Mouse (Mus musculus): Measurements from ENCODE around the gene Cabp4.
"Not testable (repeated sequence)": the region's sequence is repeated elsewhere in the genome, so short reads cannot be mapped to it uniquely, and the experiment has no call there.

The Cabp4 gene

DNA sequence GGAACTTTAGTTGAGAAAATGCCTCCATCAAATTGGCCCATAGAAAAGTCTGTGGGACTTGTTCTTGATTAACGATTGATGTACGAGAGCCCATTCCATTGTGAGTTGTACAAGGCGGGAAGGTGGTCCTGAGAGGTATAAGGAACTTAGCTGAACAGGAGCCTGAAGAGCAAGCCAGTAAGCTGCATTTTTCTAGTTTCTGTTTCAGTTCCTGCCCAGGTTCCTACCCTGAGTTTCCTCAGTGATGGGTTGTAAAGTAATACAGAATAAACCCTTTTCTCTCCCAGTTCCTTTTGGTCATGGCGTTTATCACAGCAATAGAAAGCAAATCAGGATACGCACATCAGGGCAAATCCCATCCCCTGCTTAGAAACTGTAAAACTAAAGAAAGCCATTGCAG, 5.9 kb downstream of the Cabp4 start:
- H3K9me3 ChIP-seq (ENCODE audit: low read length), result no peaks in the 10 kb centered on the region

DNA sequence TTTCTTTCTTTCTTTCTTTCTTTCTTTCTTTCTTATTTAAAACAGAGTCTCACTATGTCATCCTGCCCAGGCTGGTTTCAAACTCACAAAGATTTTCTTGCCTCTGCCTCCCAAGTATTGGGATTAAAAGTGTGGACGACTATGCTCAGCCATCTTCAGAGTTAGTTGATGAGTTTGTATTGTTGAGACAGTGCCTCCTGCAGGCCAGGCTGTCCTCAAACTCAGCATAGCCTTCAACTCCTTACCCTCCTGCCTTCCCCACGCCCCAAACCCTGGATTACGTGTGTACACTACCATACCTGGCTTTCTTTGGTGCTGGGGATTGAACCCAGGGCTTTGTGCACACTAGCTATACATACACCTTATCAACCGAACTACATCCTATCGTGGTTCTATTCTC, 7.4 kb downstream of the Cabp4 start:
- no peak for TF ChIP-seq NANOG (IDR thresholded peaks at IDR 0.05; ENCODE audit: borderline replicate concordance, low read length)
- TF ChIP-seq CTCF (conservative IDR thresholded peaks at IDR 0.05; ENCODE audit: low read length), result peak; percentile 24

More for the DNA sequence above, 5.9 kb downstream of the Cabp4 start:
- TF ChIP-seq POU5F1 (IDR thresholded peaks at IDR 0.05; ENCODE audit: borderline replicate concordance, low read length) (no peak), NANOG (IDR thresholded peaks at IDR 0.05; ENCODE audit: borderline replicate concordance, low read length) (no peak)
- Histone ChIP-seq H3K27me3 (ENCODE audit: insufficient read depth, low read length) (peaks cover 6% of the 10 kb centered on the region), H3K36me3 (ENCODE audit: insufficient read depth, low read length) (peaks cover 6% of the 10 kb centered on the region), H3K4me1 (replicated peaks; ENCODE audit: low read depth, low read length) (peaks cover 85% of the 10 kb centered on the region), H3K4me3 (replicated peaks; ENCODE audit: low read length) (no peak overlapping the region)

DNA sequence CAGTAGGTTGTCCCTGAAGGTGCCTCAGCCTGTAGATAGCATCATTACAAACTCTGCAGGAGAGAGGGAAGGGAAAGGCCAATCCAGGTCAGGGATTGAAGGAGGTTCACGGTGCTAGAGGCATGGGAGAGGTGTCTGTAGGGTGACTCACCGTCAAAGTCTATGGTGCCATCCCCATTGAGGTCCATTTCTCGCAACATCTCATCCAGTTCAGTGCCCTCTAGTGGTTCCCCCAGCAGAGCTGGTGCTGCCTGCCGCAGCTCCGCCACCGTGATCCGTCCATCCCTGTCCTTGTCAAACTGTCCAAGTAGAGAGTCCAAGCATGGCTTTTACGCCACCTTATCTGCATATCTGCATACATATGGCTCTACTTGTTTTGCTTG, 7.9 kb downstream of the Cabp4 start:
- peaks cover 95% of the 10 kb centered on the region for H3K4me1 ChIP-seq (replicated peaks; ENCODE audit: low read depth, low read length)
- H3K9me3 ChIP-seq (ENCODE audit: low read length); H3K27me3 ChIP-seq (ENCODE audit: insufficient read depth, low read length); H3K4me3 ChIP-seq (replicated peaks; ENCODE audit: low read length): not testable (repeated sequence)
- H3K36me3 ChIP-seq (ENCODE audit: insufficient read depth, low read length), result peaks cover 26% of the 10 kb centered on the region
- TF ChIP-seq CTCF (conservative IDR thresholded peaks at IDR 0.05; ENCODE audit: low read length), result peak; percentile 40

More for the DNA sequence above, 7.4 kb downstream of the Cabp4 start:
- Histone ChIP-seq H3K27me3 (ENCODE audit: insufficient read depth, low read length) (peaks cover 6% of the 10 kb centered on the region; the same call in 1 of the 2 replicates), H3K4me3 (replicated peaks; ENCODE audit: low read length) (no peak overlapping the region; the same call in 1 of the 2 replicates), H3K9me3 (ENCODE audit: low read length) (no peaks in the 10 kb centered on the region), H3K4me1 (replicated peaks; ENCODE audit: low read depth, low read length) (peaks cover 95% of the 10 kb centered on the region), H3K36me3 (ENCODE audit: insufficient read depth, low read length) (peaks cover 21% of the 10 kb centered on the region)

DNA sequence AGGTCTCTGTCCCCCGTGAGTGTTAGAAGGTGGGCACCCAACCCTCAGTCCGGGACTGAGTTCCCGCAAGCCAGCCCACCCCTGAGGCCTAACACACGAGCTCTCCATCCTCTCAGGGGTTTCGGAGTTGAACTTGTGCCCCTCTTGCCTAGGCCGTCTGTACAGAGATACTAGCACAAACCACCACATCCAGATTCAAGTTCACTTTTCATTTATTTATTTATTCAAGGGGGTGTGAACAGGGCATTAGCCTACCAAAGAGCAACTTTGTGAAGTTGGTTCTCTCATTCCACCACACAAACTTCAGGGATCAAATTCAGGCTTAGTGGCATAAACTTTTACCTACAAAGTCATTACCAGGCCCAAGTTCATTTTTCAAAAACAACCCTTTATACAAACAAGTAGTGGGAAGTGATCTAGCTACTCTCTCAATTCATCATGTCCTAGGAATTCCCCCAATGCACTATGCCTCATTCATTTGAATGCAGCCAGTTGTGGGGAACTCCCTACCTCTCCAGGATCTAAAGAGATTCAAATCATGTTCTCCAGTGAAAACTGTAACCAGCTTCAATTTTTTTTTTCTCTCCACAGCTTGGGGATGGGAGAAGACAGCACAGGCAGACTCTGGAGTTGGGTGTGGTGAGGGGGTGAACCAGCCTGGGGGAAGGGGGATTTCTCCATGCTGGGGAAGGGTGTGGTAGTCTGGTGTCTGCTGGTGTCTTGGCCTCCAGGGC, 8.4 kb downstream of the Cabp4 start:
- Histone ChIP-seq H3K4me3 (replicated peaks; ENCODE audit: low read length) (0 out of 2 replicates have a peak overlapping the region, but pooled peaks have one; percentile 21), H3K36me3 (ENCODE audit: insufficient read depth, low read length) (peaks cover 27% of the 10 kb centered on the region), H3K4me1 (replicated peaks; ENCODE audit: low read depth, low read length) (peaks cover 95% of the 10 kb centered on the region)
- H3K9me3 ChIP-seq (ENCODE audit: low read length); H3K27me3 ChIP-seq (ENCODE audit: insufficient read depth, low read length): not testable (repeated sequence)

DNA sequence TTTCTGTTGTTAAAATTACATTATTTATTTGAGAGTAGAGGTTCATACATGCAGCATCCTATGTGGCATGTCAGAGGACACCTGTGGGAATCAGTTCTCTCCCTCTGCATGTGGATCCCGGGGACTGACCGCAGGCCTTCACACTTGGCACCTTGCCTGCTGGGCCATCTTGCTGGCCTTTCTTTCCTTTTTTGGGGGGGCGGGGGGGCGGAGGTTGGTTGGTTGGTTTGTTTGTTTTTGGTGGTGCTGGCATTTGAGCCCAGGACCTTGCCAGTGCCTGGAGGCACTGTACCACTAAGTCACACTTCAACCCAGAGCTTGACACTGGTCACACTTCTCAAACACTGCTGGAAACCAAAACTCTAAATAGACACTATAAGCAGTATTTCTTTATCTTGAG, 9.5 kb downstream of the Cabp4 start:
- H3K9me3 ChIP-seq (ENCODE audit: low read length), result no peaks in the 10 kb centered on the region
- H3K27me3 ChIP-seq (ENCODE audit: insufficient read depth, low read length), result no peaks in the 10 kb centered on the region
- TF ChIP-seq CTCF (conservative IDR thresholded peaks at IDR 0.05; ENCODE audit: low read length), result no peak
- TF ChIP-seq NANOG (IDR thresholded peaks at IDR 0.05; ENCODE audit: borderline replicate concordance, low read length), result no peak
- peaks cover 95% of the 10 kb centered on the region for H3K4me1 ChIP-seq (replicated peaks; ENCODE audit: low read depth, low read length)
- no peak overlapping the region for H3K4me3 ChIP-seq (replicated peaks; ENCODE audit: low read length)
- H3K36me3 ChIP-seq (ENCODE audit: insufficient read depth, low read length), result peaks cover 37% of the 10 kb centered on the region

DNA sequence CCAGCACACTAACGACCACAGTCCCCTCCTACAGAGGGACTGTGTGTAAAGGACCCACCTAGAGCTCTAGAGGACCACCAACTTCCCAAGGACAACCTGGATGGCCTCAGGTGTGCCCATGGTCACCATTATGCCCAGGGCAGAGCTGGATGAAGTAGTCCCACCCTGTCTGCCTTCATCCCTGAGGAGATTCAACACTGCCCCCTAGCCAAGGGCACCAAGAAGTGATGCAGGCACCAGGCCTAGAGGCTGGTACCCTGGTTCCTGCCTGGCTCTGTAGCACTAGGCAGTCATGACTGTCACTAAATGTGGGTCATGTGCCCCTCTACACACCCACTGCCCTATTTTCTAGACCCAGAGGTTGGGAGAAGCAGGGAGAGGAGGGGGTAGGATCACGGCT, 12.1 kb downstream of the Cabp4 start:
- Histone ChIP-seq H3K27me3 (ENCODE audit: insufficient read depth, low read length) (no peaks in the 10 kb centered on the region), H3K4me3 (replicated peaks; ENCODE audit: low read length) (no peak overlapping the region), H3K4me1 (replicated peaks; ENCODE audit: low read depth, low read length) (peaks cover 81% of the 10 kb centered on the region), H3K36me3 (ENCODE audit: insufficient read depth, low read length) (peaks cover 60% of the 10 kb centered on the region), H3K9me3 (ENCODE audit: low read length) (no peaks in the 10 kb centered on the region)
- TF ChIP-seq CTCF (conservative IDR thresholded peaks at IDR 0.05; ENCODE audit: low read length) (no peak), POU5F1 (IDR thresholded peaks at IDR 0.05; ENCODE audit: borderline replicate concordance, low read length) (no peak), NANOG (IDR thresholded peaks at IDR 0.05; ENCODE audit: borderline replicate concordance, low read length) (no peak)

DNA sequence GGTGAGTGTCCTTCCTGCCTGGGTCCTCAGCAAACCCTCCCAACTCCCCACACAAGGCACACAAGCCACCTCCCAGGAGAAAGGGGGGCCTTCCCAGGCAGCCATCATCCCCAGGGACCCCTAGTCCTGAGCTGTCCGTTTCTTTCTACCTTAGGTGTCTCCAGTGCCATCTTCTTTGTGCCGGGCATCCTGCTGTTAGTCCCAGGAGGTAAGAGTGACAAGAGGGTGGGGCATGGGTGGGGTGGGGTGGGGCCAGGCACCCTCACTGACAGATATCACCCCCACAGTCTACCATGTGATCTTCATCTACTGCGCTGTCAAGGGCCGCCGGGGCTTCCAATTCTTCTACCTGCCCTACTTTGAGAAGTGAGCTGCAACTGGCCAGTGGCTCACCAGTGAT, 12.8 kb downstream of the Cabp4 start:
- no peak for TF ChIP-seq POU5F1 (IDR thresholded peaks at IDR 0.05; ENCODE audit: borderline replicate concordance, low read length)
- no peaks in the 10 kb centered on the region for H3K9me3 ChIP-seq (ENCODE audit: low read length)

DNA sequence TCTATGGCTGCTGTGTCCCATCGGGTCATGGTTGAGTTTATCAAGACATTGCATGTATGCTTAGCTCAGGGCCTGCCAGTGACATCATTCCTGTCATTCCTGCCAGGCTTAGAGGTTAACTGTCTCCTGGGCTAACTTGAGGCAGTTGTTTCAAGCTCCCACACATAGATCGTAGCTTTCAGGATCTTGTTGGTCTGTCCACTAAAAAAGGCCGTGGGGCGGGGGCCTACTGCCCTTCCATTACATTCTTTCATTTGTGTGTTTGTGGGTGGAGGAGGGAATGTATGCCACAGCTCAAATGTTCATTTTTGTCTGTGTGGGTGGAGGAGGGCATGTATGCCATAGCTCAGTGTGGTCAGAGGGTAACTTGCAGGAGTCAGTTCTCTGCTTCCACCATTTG, 13.7 kb downstream of the Cabp4 start:
- H3K4me3 ChIP-seq (replicated peaks; ENCODE audit: low read length), result no peak overlapping the region
- H3K4me1 ChIP-seq (replicated peaks; ENCODE audit: low read depth, low read length), result peaks cover 74% of the 10 kb centered on the region
- H3K36me3 ChIP-seq (ENCODE audit: insufficient read depth, low read length), result peaks cover 60% of the 10 kb centered on the region
- no peaks in the 10 kb centered on the region for H3K27me3 ChIP-seq (ENCODE audit: insufficient read depth, low read length)
- H3K9me3 ChIP-seq (ENCODE audit: low read length), result no peaks in the 10 kb centered on the region
- TF ChIP-seq CTCF (conservative IDR thresholded peaks at IDR 0.05; ENCODE audit: low read length), result no peak
- TF ChIP-seq NANOG (IDR thresholded peaks at IDR 0.05; ENCODE audit: borderline replicate concordance, low read length), result no peak

More for the DNA sequence above, 12.8 kb downstream of the Cabp4 start:
- Histone ChIP-seq H3K27me3 (ENCODE audit: insufficient read depth, low read length) (no peaks in the 10 kb centered on the region), H3K4me3 (replicated peaks; ENCODE audit: low read length) (no peak overlapping the region), H3K4me1 (replicated peaks; ENCODE audit: low read depth, low read length) (peaks cover 80% of the 10 kb centered on the region), H3K36me3 (ENCODE audit: insufficient read depth, low read length) (peaks cover 60% of the 10 kb centered on the region)

DNA sequence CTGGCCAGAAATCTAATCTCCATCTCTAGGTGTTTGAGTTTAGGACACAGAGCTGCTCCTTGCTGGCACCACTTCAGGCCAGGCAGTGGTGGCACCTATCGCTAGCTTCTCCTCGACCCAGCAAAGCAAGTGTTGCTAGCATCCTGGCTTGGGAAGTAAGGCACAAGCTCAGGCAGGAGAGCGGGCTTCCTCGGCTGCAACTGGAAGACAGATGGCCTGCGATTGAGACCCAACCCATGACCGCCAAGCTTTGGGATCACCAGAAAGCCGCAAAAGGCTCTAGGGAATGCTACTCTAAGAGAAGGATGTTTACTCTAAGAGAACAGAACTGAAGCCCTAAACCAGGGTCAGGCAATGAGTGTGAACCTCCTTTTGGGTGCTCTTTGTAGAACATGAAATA, 14.4 kb downstream of the Cabp4 start:
- no peaks in the 10 kb centered on the region for H3K9me3 ChIP-seq (ENCODE audit: low read length)
- no peak for TF ChIP-seq NANOG (IDR thresholded peaks at IDR 0.05; ENCODE audit: borderline replicate concordance, low read length)
- no peak for TF ChIP-seq POU5F1 (IDR thresholded peaks at IDR 0.05; ENCODE audit: borderline replicate concordance, low read length)
- TF ChIP-seq CTCF (conservative IDR thresholded peaks at IDR 0.05; ENCODE audit: low read length), result no peak
- no peak overlapping the region for H3K4me3 ChIP-seq (replicated peaks; ENCODE audit: low read length)
- no peaks in the 10 kb centered on the region for H3K27me3 ChIP-seq (ENCODE audit: insufficient read depth, low read length)
- peaks cover 72% of the 10 kb centered on the region for H3K4me1 ChIP-seq (replicated peaks; ENCODE audit: low read depth, low read length)
- peaks cover 60% of the 10 kb centered on the region for H3K36me3 ChIP-seq (ENCODE audit: insufficient read depth, low read length)

Measured in E14TG2a.4 (cell line).